Mouse (Mus musculus): ENCODE measurements around the gene Mettl14. TPM values are rescaled to one million over a fixed set of nuclear protein-coding genes. Genes with fewer than 3 reads are reported as not detected.

Mettl14 gene
- total RNA-seq, 1 experiment from 2014 or later = 16.1 TPM

GRCm38 (mm10) chr3:123356377-123356991, 29.4 kb downstream of the Mettl14 start:
- no peak for DNase-seq

GRCm38 (mm10) chr3:123354388-123354787, 31.5 kb downstream of the Mettl14 start:
- no peak for DNase-seq

- no peak for DNase-seq
Measured at GRCm38 (mm10) chr3:123353661-123354060, 32.2 kb downstream of the Mettl14 start.

- DNase-seq = peak; percentile 29
Measured at GRCm38 (mm10) chr3:123353183-123353582, 32.7 kb downstream of the Mettl14 start.

GRCm38 (mm10) chr3:123351519-123351918, 34.4 kb downstream of the Mettl14 start:
- DNase-seq = no peak

- no peak for DNase-seq
Measured at GRCm38 (mm10) chr3:123350602-123351001, 35.3 kb downstream of the Mettl14 start.

GRCm38 (mm10) chr3:123348080-123348802, 37.7 kb downstream of the Mettl14 start:
- no peak for DNase-seq

GRCm38 (mm10) chr3:123343690-123344089, 42.2 kb downstream of the Mettl14 start:
- no peak for DNase-seq

- no peak for DNase-seq
Measured at GRCm38 (mm10) chr3:123341049-123341448, 44.9 kb downstream of the Mettl14 start.

- peak; percentile 21 for DNase-seq
Measured at GRCm38 (mm10) chr3:123338666-123339195, 47.2 kb downstream of the Mettl14 start.

GRCm38 (mm10) chr3:123337853-123338252, 48.1 kb downstream of the Mettl14 start:
- no peak for DNase-seq

- no peak for DNase-seq
Measured at GRCm38 (mm10) chr3:123336951-123337350, 49.0 kb downstream of the Mettl14 start.

GRCm38 (mm10) chr3:123336455-123336854, 49.5 kb downstream of the Mettl14 start:
- DNase-seq = no peak

GRCm38 (mm10) chr3:123335480-123335879, 50.4 kb downstream of the Mettl14 start:
- DNase-seq = peak; percentile 55

GRCm38 (mm10) chr3:123334947-123335346, 51.0 kb downstream of the Mettl14 start:
- DNase-seq = no peak

- peak; percentile 58 for DNase-seq
Measured at GRCm38 (mm10) chr3:123333055-123333424, 52.9 kb downstream of the Mettl14 start.

- DNase-seq = no peak
Measured at GRCm38 (mm10) chr3:123332330-123333054, 53.4 kb downstream of the Mettl14 start.

GRCm38 (mm10) chr3:123330221-123330620, 55.7 kb downstream of the Mettl14 start:
- DNase-seq = no peak

- DNase-seq = peak; percentile 62
Measured at GRCm38 (mm10) chr3:123329251-123329650, 56.7 kb downstream of the Mettl14 start.

- DNase-seq = no peak
Measured at GRCm38 (mm10) chr3:123324326-123324725, 61.6 kb downstream of the Mettl14 start.

- no peak for DNase-seq
Measured at GRCm38 (mm10) chr3:123322147-123322546, 63.8 kb downstream of the Mettl14 start.

GRCm38 (mm10) chr3:123321612-123322011, 64.3 kb downstream of the Mettl14 start:
- no peak for DNase-seq

GRCm38 (mm10) chr3:123320341-123320740, 65.6 kb downstream of the Mettl14 start:
- DNase-seq = no peak

Data from adrenal gland, postnatal 14 days (tissue).